Mouse (Mus musculus) left cerebral cortex, postnatal 4 days (tissue): ENCODE data around the gene Abhd13. TPM values are rescaled to one million over a fixed set of nuclear protein-coding genes. Genes with fewer than 3 reads are reported as not detected.

Experiments used
- DNase-seq: peaks from one replicate; pipeline ENCODE4 v3.0.0-alpha.2; 2022
- intact Hi-C: fragments of 180-260 bp; cut with DNase I; formaldehyde crosslinking; loops from one replicate; pipeline ENCODE4 v1.15.1; 2025
- total RNA-seq, 2 experiments: library from RNA; stranded (reverse); gene quantifications; 2 replicates each; pipeline ENCODE4 v1.2.3; 2021

Gene Abhd13
- total RNA-seq, 2 experiments from 2014 or later, result 22.0 to 23.2 TPM

- DNase-seq, result peak; percentile 35
- intact Hi-C loops, result no loop called here
Measured at GRCm38 (mm10) chr8:10006986-10007659, 29.6 kb downstream of the Abhd13 start.

- intact Hi-C loops, result no loop called here
- DNase-seq, result no peak
Measured at GRCm38 (mm10) chr8:10007660-10008028, 30.1 kb downstream of the Abhd13 start.

- intact Hi-C loops, result no loop called here
- no peak for DNase-seq
Measured at GRCm38 (mm10) chr8:10016252-10016651, 38.7 kb downstream of the Abhd13 start.

- intact Hi-C loops, result no loop called here
- peak; percentile 73 for DNase-seq
Measured at GRCm38 (mm10) chr8:10017231-10017630, 39.7 kb downstream of the Abhd13 start.

GRCm38 (mm10) chr8:10030320-10031060, 53.0 kb downstream of the Abhd13 start:
- intact Hi-C loops, result no loop called here
- no peak for DNase-seq

- intact Hi-C loops, result no loop called here
- no peak for DNase-seq
Measured at GRCm38 (mm10) chr8:10031177-10031576, 53.7 kb downstream of the Abhd13 start.

GRCm38 (mm10) chr8:10040866-10041265, 63.4 kb downstream of the Abhd13 start:
- intact Hi-C loops, result loop anchor here (5.0 to 10.0 kb wide), 2 partner anchors 361 to 974 kb away; no protein-coding TSS in a partner anchor
- DNase-seq, result no peak

Other genes with a start within 250 kb of the Abhd13 start
- gene Fam155a, start 206.5 kb upstream of the Abhd13 start, total RNA-seq, result 10 to 100 TPM; 84.6 to 84.9 TPM
- gene Gm10217, start 113.5 kb upstream of the Abhd13 start, total RNA-seq, result not detected
- 10 to 100 TPM; 13.8 to 15.3 TPM for gene Lig4, start within 50 bp of the Abhd13 start, total RNA-seq
- gene Tnfsf13b, start 28.8 kb downstream of the Abhd13 start, total RNA-seq, result 1 to 10 TPM; 1.8 to 1.9 TPM
- 100 to 1,000 TPM; 117 to 126 TPM for gene Myo16, start 176.2 kb downstream of the Abhd13 start, total RNA-seq